Mouse (Mus musculus) bone marrow macrophage, adult 2 months (primary cell): ENCODE data around the gene Dlec1.

ENCODE experiments used
- CTCF ChIP-seq: IDR thresholded peaks from 2 replicates; pipeline ENCODE4 v1.5.1; 2012; ENCODE audit warnings: low read depth, mild to moderate bottlenecking, low read length, moderate library complexity
- POLR2A ChIP-seq: IDR thresholded peaks from 2 replicates; pipeline ENCODE4 v1.6.1; 2012; ENCODE audit warnings: mild to moderate bottlenecking, low read depth, low read length, borderline replicate concordance

- TF ChIP-seq POLR2A (no peak), CTCF (no peak)
Observed at GRCm38 (mm10) chr9:119101992-119102782, at the start of gene Dlec1.
